Mouse (Mus musculus): ENCODE data around the gene Hunk. TPM values are rescaled to one million over a fixed set of nuclear protein-coding genes. Genes with fewer than 3 reads are reported as not detected.

Hunk gene
- polyA plus RNA-seq, 1 experiment = 1.4 TPM

- TF ChIP-seq POLR2A (IDR thresholded peaks at IDR 0.05; ENCODE audit: low read depth, low read length) (no peak), CTCF (IDR thresholded peaks at IDR 0.05; ENCODE audit: extremely low read depth, insufficient read length, insufficient replicate concordance, low read depth, low read length) (no peak)
- peaks cover 9% of the 10 kb centered on the region for H3K27me3 ChIP-seq (ENCODE audit: control insufficient read depth, insufficient read depth, low read length)
- no peak overlapping the region for H3K27ac ChIP-seq (ENCODE audit: insufficient read depth, low read depth, low read length)
- H3K4me1 ChIP-seq (ENCODE audit: control insufficient read depth, insufficient read depth, insufficient read length, low read length) = peaks cover 3% of the 10 kb centered on the region
- WGBS = 26% methylated on average over 15 of the region's 15 CpGs
- H3K4me3 ChIP-seq (ENCODE audit: low read depth, low read length) = no peak overlapping the region
- no peaks in the 10 kb centered on the region for H3K36me3 ChIP-seq (ENCODE audit: control insufficient read depth, insufficient read depth, low read length)
These were observed 3.4 kb downstream of the Hunk start for GRCm38 (mm10) chr16:90389103-90389750.

- peaks cover 7% of the 10 kb centered on the region for H3K27me3 ChIP-seq (ENCODE audit: control insufficient read depth, insufficient read depth, low read length)
- H3K36me3 ChIP-seq (ENCODE audit: control insufficient read depth, insufficient read depth, low read length) = no peaks in the 10 kb centered on the region
- H3K4me3 ChIP-seq (ENCODE audit: low read depth, low read length) = no peak overlapping the region
- H3K27ac ChIP-seq (ENCODE audit: insufficient read depth, low read depth, low read length) = no peak overlapping the region
- WGBS = 37% methylated on average over 16 of the region's 16 CpGs
- H3K4me1 ChIP-seq (ENCODE audit: control insufficient read depth, insufficient read depth, insufficient read length, low read length) = peaks cover 3% of the 10 kb centered on the region
- TF ChIP-seq CTCF (IDR thresholded peaks at IDR 0.05; ENCODE audit: extremely low read depth, insufficient read length, insufficient replicate concordance, low read depth, low read length) (no peak), POLR2A (IDR thresholded peaks at IDR 0.05; ENCODE audit: low read depth, low read length) (no peak)
These were observed 4.9 kb downstream of the Hunk start for GRCm38 (mm10) chr16:90390731-90391130.

- H3K27ac ChIP-seq (ENCODE audit: insufficient read depth, low read depth, low read length) = no peak overlapping the region
- 31% methylated on average over 4 of the region's 4 CpGs for WGBS
- H3K36me3 ChIP-seq (ENCODE audit: control insufficient read depth, insufficient read depth, low read length) = no peaks in the 10 kb centered on the region
- H3K27me3 ChIP-seq (ENCODE audit: control insufficient read depth, insufficient read depth, low read length) = no peaks in the 10 kb centered on the region
- TF ChIP-seq POLR2A (IDR thresholded peaks at IDR 0.05; ENCODE audit: low read depth, low read length) = no peak
- no peak for TF ChIP-seq CTCF (IDR thresholded peaks at IDR 0.05; ENCODE audit: extremely low read depth, insufficient read length, insufficient replicate concordance, low read depth, low read length)
- H3K4me3 ChIP-seq (ENCODE audit: low read depth, low read length) = no peak overlapping the region
- no peaks in the 10 kb centered on the region; the same call in 1 of the 2 replicates for H3K4me1 ChIP-seq (ENCODE audit: control insufficient read depth, insufficient read depth, insufficient read length, low read length)
These were observed 8.9 kb downstream of the Hunk start for GRCm38 (mm10) chr16:90394761-90395160.

GRCm38 (mm10) chr16:90395996-90396556, 10.3 kb downstream of the Hunk start:
- Histone ChIP-seq H3K4me3 (ENCODE audit: low read depth, low read length) (no peak overlapping the region), H3K4me1 (ENCODE audit: control insufficient read depth, insufficient read depth, insufficient read length, low read length) (no peaks in the 10 kb centered on the region), H3K27ac (ENCODE audit: insufficient read depth, low read depth, low read length) (no peak overlapping the region), H3K27me3 (ENCODE audit: control insufficient read depth, insufficient read depth, low read length) (no peaks in the 10 kb centered on the region), H3K36me3 (ENCODE audit: control insufficient read depth, insufficient read depth, low read length) (no peaks in the 10 kb centered on the region)
- TF ChIP-seq CTCF (IDR thresholded peaks at IDR 0.05; ENCODE audit: extremely low read depth, insufficient read length, insufficient replicate concordance, low read depth, low read length) = no peak
- no peak for TF ChIP-seq POLR2A (IDR thresholded peaks at IDR 0.05; ENCODE audit: low read depth, low read length)
- WGBS = 71% methylated on average over 11 of the region's 11 CpGs

- no peaks in the 10 kb centered on the region for H3K27me3 ChIP-seq (ENCODE audit: control insufficient read depth, insufficient read depth, low read length)
- H3K36me3 ChIP-seq (ENCODE audit: control insufficient read depth, insufficient read depth, low read length) = no peaks in the 10 kb centered on the region
- no peaks in the 10 kb centered on the region for H3K4me1 ChIP-seq (ENCODE audit: control insufficient read depth, insufficient read depth, insufficient read length, low read length)
- 27% methylated on average over 2 of the region's 2 CpGs for WGBS
- H3K27ac ChIP-seq (ENCODE audit: insufficient read depth, low read depth, low read length) = no peak overlapping the region
- TF ChIP-seq POLR2A (IDR thresholded peaks at IDR 0.05; ENCODE audit: low read depth, low read length) (no peak), CTCF (IDR thresholded peaks at IDR 0.05; ENCODE audit: extremely low read depth, insufficient read length, insufficient replicate concordance, low read depth, low read length) (no peak)
- H3K4me3 ChIP-seq (ENCODE audit: low read depth, low read length) = no peak overlapping the region
These were observed 11.1 kb downstream of the Hunk start for GRCm38 (mm10) chr16:90396882-90397281.

- H3K27ac ChIP-seq (ENCODE audit: insufficient read depth, low read depth, low read length) = no peak overlapping the region
- 11% methylated on average over 9 of the region's 9 CpGs for WGBS
- TF ChIP-seq POLR2A (IDR thresholded peaks at IDR 0.05; ENCODE audit: low read depth, low read length) (no peak), CTCF (IDR thresholded peaks at IDR 0.05; ENCODE audit: extremely low read depth, insufficient read length, insufficient replicate concordance, low read depth, low read length) (no peak)
These were observed 14.5 kb downstream of the Hunk start for GRCm38 (mm10) chr16:90400314-90400713.

GRCm38 (mm10) chr16:90400906-90401666, 15.3 kb downstream of the Hunk start:
- Histone ChIP-seq H3K4me1 (ENCODE audit: control insufficient read depth, insufficient read depth, insufficient read length, low read length) (peaks cover 9% of the 10 kb centered on the region), H3K27me3 (ENCODE audit: control insufficient read depth, insufficient read depth, low read length) (no peaks in the 10 kb centered on the region), H3K36me3 (ENCODE audit: control insufficient read depth, insufficient read depth, low read length) (no peaks in the 10 kb centered on the region), H3K27ac (ENCODE audit: insufficient read depth, low read depth, low read length) (no peak overlapping the region), H3K4me3 (ENCODE audit: low read depth, low read length) (no peak overlapping the region)
- TF ChIP-seq CTCF (IDR thresholded peaks at IDR 0.05; ENCODE audit: extremely low read depth, insufficient read length, insufficient replicate concordance, low read depth, low read length) (no peak), POLR2A (IDR thresholded peaks at IDR 0.05; ENCODE audit: low read depth, low read length) (no peak)
- 64% methylated on average over 12 of the region's 12 CpGs for WGBS

More at GRCm38 (mm10) chr16:90400314-90400713, 14.5 kb downstream of the Hunk start:
- Histone ChIP-seq H3K4me3 (ENCODE audit: low read depth, low read length) (no peak overlapping the region), H3K4me1 (ENCODE audit: control insufficient read depth, insufficient read depth, insufficient read length, low read length) (peaks cover 4% of the 10 kb centered on the region), H3K36me3 (ENCODE audit: control insufficient read depth, insufficient read depth, low read length) (no peaks in the 10 kb centered on the region), H3K27me3 (ENCODE audit: control insufficient read depth, insufficient read depth, low read length) (no peaks in the 10 kb centered on the region)

Measured in small intestine, adult 2 months (tissue).